Mouse (Mus musculus) activated CD4-positive, CD25-positive, alpha-beta regulatory T cell, adult 4 months (primary cell): ENCODE measurements around the gene Mettl7a1. TPM values are rescaled to one million over a fixed set of nuclear protein-coding genes. Genes with fewer than 3 reads are reported as not detected.
A peak's percentile ranks its signal among the peaks of the same experiment; 100 is the strongest.
"Not testable (repeated sequence)": the region's sequence is repeated elsewhere in the genome, so short reads cannot be mapped to it uniquely, and the experiment has no call there.

Source experiments
- ATAC-seq: one replicate; pipeline ENCODE4 v1.8.0; 2017
- polyA plus RNA-seq, 2 experiments: library from polyadenylated mRNA; unstranded; fragments of 100-300 nt; shearing (Covaris generic); gene quantifications; one replicate each; pipeline ENCODE4 v1.2.1; 2017

Gene Mettl7a1
- polyA plus RNA-seq, 2 experiments from 2014 or later: 2.8 to 5.2 TPM

GRCm38 (mm10) chr15:100301556-100301955 lies 2.4 kb upstream of the Mettl7a1 start:
- ATAC-seq: no peak

- ATAC-seq: no peak
Observed at GRCm38 (mm10) chr15:100303428-100304018, 417 bp upstream of the Mettl7a1 start.

GRCm38 (mm10) chr15:100306201-100306600 lies 2.3 kb downstream of the Mettl7a1 start:
- no peak for ATAC-seq

GRCm38 (mm10) chr15:100307438-100308096 lies 3.6 kb downstream of the Mettl7a1 start:
- ATAC-seq: not testable (repeated sequence)

- peak; percentile 96 for ATAC-seq
Observed at GRCm38 (mm10) chr15:100312346-100312745, 8.4 kb downstream of the Mettl7a1 start.

- ATAC-seq: no peak
Observed at GRCm38 (mm10) chr15:100314448-100315145, 10.7 kb downstream of the Mettl7a1 start.

GRCm38 (mm10) chr15:100318014-100318671 lies 14.2 kb downstream of the Mettl7a1 start:
- ATAC-seq: not testable (repeated sequence)

- no peak for ATAC-seq
Observed at GRCm38 (mm10) chr15:100319884-100320283, 15.9 kb downstream of the Mettl7a1 start.

GRCm38 (mm10) chr15:100320295-100320905 lies 16.5 kb downstream of the Mettl7a1 start:
- ATAC-seq: no peak

GRCm38 (mm10) chr15:100321134-100321533 lies 17.2 kb downstream of the Mettl7a1 start:
- ATAC-seq: no peak

- no peak for ATAC-seq
Observed at GRCm38 (mm10) chr15:100324021-100324591, 20.2 kb downstream of the Mettl7a1 start.

- ATAC-seq: no peak
Observed at GRCm38 (mm10) chr15:100325235-100325634, 21.3 kb downstream of the Mettl7a1 start.

- not testable (repeated sequence) for ATAC-seq
Observed at GRCm38 (mm10) chr15:100328089-100328488, 24.1 kb downstream of the Mettl7a1 start.

- ATAC-seq: not testable (repeated sequence)
Observed at GRCm38 (mm10) chr15:100329336-100329735, 25.4 kb downstream of the Mettl7a1 start.

GRCm38 (mm10) chr15:100330739-100331138 lies 26.8 kb downstream of the Mettl7a1 start:
- ATAC-seq: no peak

- not testable (repeated sequence) for ATAC-seq
Observed at GRCm38 (mm10) chr15:100332077-100332961, 28.4 kb downstream of the Mettl7a1 start.

- no peak for ATAC-seq
Observed at GRCm38 (mm10) chr15:100334629-100335028, 30.7 kb downstream of the Mettl7a1 start, which contains the start of gene Mettl7a3. Gene Mettl7a3, plus strand, starts transcription at chr15:100334929.

- ATAC-seq: not testable (repeated sequence)
Observed at GRCm38 (mm10) chr15:100337328-100337727, 33.4 kb downstream of the Mettl7a1 start.

GRCm38 (mm10) chr15:100337847-100338246 lies 33.9 kb downstream of the Mettl7a1 start:
- not testable (repeated sequence) for ATAC-seq

- ATAC-seq: not testable (repeated sequence)
Observed at GRCm38 (mm10) chr15:100341314-100341980, 37.5 kb downstream of the Mettl7a1 start.
